Mouse (Mus musculus) kidney, embryonic 14.5 days (tissue): ENCODE data around the gene Smim12. TPM values are rescaled to one million over a fixed set of nuclear protein-coding genes. Genes with fewer than 3 reads are reported as not detected.

Experiments
- ATAC-seq: fragments of 200-750 bp; cut with Nextera tagmentation; 2 replicates; pipeline ENCODE4 v1.8.0; 2017; ENCODE audit warnings: moderate number of reproducible peaks, mild to moderate bottlenecking, moderate TSS enrichment, moderate library complexity; ENCODE audit not compliant: low FRiP score, low TSS enrichment
- H3K27ac ChIP-seq: fragments of 300-500 bp; sonication (generic); 2 replicates; pipeline ENCODE4 v1.5.1; 2014; ENCODE audit warnings: low read depth, mild to moderate bottlenecking, low read length, moderate library complexity, mixed read lengths
- H3K27me3 ChIP-seq: fragments of 300-500 bp; sonication (generic); 2 replicates; pipeline ENCODE4 v1.6.1; 2014; ENCODE audit warnings: mild to moderate bottlenecking, low read length; ENCODE audit not compliant: control insufficient read depth, insufficient read depth
- H3K36me3 ChIP-seq: fragments of 300-500 bp; sonication (generic); 2 replicates; pipeline ENCODE4 v1.6.1; 2014; ENCODE audit warnings: low read length, mixed read lengths; ENCODE audit not compliant: control insufficient read depth, insufficient read depth
- H3K4me1 ChIP-seq: fragments of 300-500 bp; sonication (generic); 2 replicates; pipeline ENCODE4 v1.6.1; 2014; ENCODE audit warnings: low read length, mixed read lengths; ENCODE audit not compliant: control insufficient read depth, insufficient read depth
- H3K4me2 ChIP-seq: fragments of 300-500 bp; sonication (generic); replicated peaks from 2 replicates; pipeline ENCODE4 v1.6.1; 2014; ENCODE audit warnings: low read depth, mild to moderate bottlenecking, low read length
- H3K4me3 ChIP-seq: fragments of 300-500 bp; sonication (generic); 2 replicates; pipeline ENCODE4 v1.5.1; 2014; ENCODE audit warnings: mild to moderate bottlenecking, low read length
- H3K9ac ChIP-seq: fragments of 300-500 bp; sonication (generic); 2 replicates; pipeline ENCODE4 v1.6.1; 2014; ENCODE audit warnings: low read depth, mild to moderate bottlenecking, low read length, moderate library complexity
- H3K9me3 ChIP-seq: fragments of 300-500 bp; sonication (generic); 2 replicates; pipeline ENCODE4 v1.6.1; 2016; ENCODE audit warnings: low read length; ENCODE audit not compliant: control insufficient read depth
- WGBS: fragments of 180-500 bp; shearing (Covaris S2); extraction: QIAGEN DNeasy Blood & Tissue Kit; methylation state at CpG from one replicate; pipeline ENCODE4 v1.1.7; 2014; 5-methylcytosine and 5-hydroxymethylcytosine counted together
- polyA plus RNA-seq: library from polyadenylated mRNA; unstranded; fragments of >200 nt; fragmentation: Nextera tagmentation; extraction: Ambion mirVana; gene quantifications from 2 replicates; pipeline ENCODE4 v1.2.1, GENCODE M21; 2014

Smim12 gene
- polyA plus RNA-seq, 1 experiment from 2014 or later, result 55.2 TPM

GRCm38 (mm10) chr4:127214510-127214909, 29.1 kb upstream of the Smim12 start:
- Histone ChIP-seq H3K27me3 (peaks cover 27% of the 10 kb centered on the region), H3K4me2 (no peak overlapping the region)
- 13% methylated on average over 28 of the region's 28 CpGs for WGBS

GRCm38 (mm10) chr4:127215103-127215502, 28.5 kb upstream of the Smim12 start:
- no peak overlapping the region for H3K4me3 ChIP-seq
- H3K4me2 ChIP-seq, result no peak overlapping the region
- WGBS, result 53% methylated on average over 11 of the region's 11 CpGs
- no peaks in the 10 kb centered on the region for H3K4me1 ChIP-seq
- no peaks in the 10 kb centered on the region for H3K36me3 ChIP-seq
- no peak for ATAC-seq
- no peak overlapping the region for H3K27ac ChIP-seq
- no peak overlapping the region for H3K9ac ChIP-seq
- peaks cover 27% of the 10 kb centered on the region for H3K27me3 ChIP-seq
- H3K9me3 ChIP-seq, result no peaks in the 10 kb centered on the region

More at GRCm38 (mm10) chr4:127214510-127214909, 29.1 kb upstream of the Smim12 start:
- ATAC-seq, result no peak
- Histone ChIP-seq H3K9ac (no peak overlapping the region), H3K4me1 (no peaks in the 10 kb centered on the region), H3K4me3 (no peak overlapping the region), H3K27ac (no peak overlapping the region), H3K9me3 (no peaks in the 10 kb centered on the region), H3K36me3 (no peaks in the 10 kb centered on the region)

- 75% methylated on average over 6 of the region's 9 CpGs for WGBS
- Histone ChIP-seq H3K9ac (no peak overlapping the region), H3K27me3 (peaks cover 27% of the 10 kb centered on the region), H3K9me3 (no peaks in the 10 kb centered on the region), H3K4me3 (no peak overlapping the region), H3K4me1 (no peaks in the 10 kb centered on the region), H3K36me3 (no peaks in the 10 kb centered on the region), H3K27ac (no peak overlapping the region), H3K4me2 (no peak overlapping the region)
- ATAC-seq, result no peak
These were observed 27.8 kb upstream of the Smim12 start for GRCm38 (mm10) chr4:127215799-127216198.

- Histone ChIP-seq H3K9me3 (no peaks in the 10 kb centered on the region), H3K4me2 (no peak overlapping the region), H3K4me3 (no peak overlapping the region), H3K9ac (no peak overlapping the region), H3K36me3 (no peaks in the 10 kb centered on the region), H3K27ac (no peak overlapping the region), H3K4me1 (no peaks in the 10 kb centered on the region), H3K27me3 (peaks cover 27% of the 10 kb centered on the region)
- 76% methylated on average over 4 of the region's 4 CpGs for WGBS
- no peak for ATAC-seq
These were observed 27.3 kb upstream of the Smim12 start for GRCm38 (mm10) chr4:127216251-127216651.

- Histone ChIP-seq H3K36me3 (no peaks in the 10 kb centered on the region), H3K4me1 (no peaks in the 10 kb centered on the region), H3K9me3 (no peaks in the 10 kb centered on the region), H3K4me2 (no peak overlapping the region), H3K9ac (no peak overlapping the region), H3K27ac (no peak overlapping the region), H3K4me3 (no peak overlapping the region), H3K27me3 (peaks cover 27% of the 10 kb centered on the region)
- 55% methylated on average over 11 of the region's 11 CpGs for WGBS
- no peak for ATAC-seq
These were observed 26.5 kb upstream of the Smim12 start for GRCm38 (mm10) chr4:127217048-127217447.

- no peaks in the 10 kb centered on the region for H3K9me3 ChIP-seq
- H3K4me1 ChIP-seq, result no peaks in the 10 kb centered on the region
- no peak overlapping the region for H3K4me3 ChIP-seq
- no peak overlapping the region for H3K4me2 ChIP-seq
- no peak overlapping the region for H3K27ac ChIP-seq
- peaks cover 49% of the 10 kb centered on the region for H3K27me3 ChIP-seq
- WGBS, result 28% methylated on average over 10 of the region's 10 CpGs
- H3K36me3 ChIP-seq, result no peaks in the 10 kb centered on the region
- ATAC-seq, result no peak
- no peak overlapping the region for H3K9ac ChIP-seq
These were observed 20.3 kb upstream of the Smim12 start for GRCm38 (mm10) chr4:127223291-127223690.

GRCm38 (mm10) chr4:127223755-127224154, 19.8 kb upstream of the Smim12 start:
- no peak overlapping the region for H3K9ac ChIP-seq
- peaks cover 49% of the 10 kb centered on the region for H3K27me3 ChIP-seq
- no peak overlapping the region for H3K27ac ChIP-seq
- ATAC-seq, result no peak
- no peak overlapping the region for H3K4me2 ChIP-seq
- no peak overlapping the region for H3K4me3 ChIP-seq
- H3K9me3 ChIP-seq, result no peaks in the 10 kb centered on the region
- no peaks in the 10 kb centered on the region for H3K36me3 ChIP-seq
- WGBS, result 50% methylated on average over 4 of the region's 4 CpGs
- H3K4me1 ChIP-seq, result no peaks in the 10 kb centered on the region

GRCm38 (mm10) chr4:127224444-127225100, 19.0 kb upstream of the Smim12 start:
- WGBS, result 13% methylated on average over 19 of the region's 19 CpGs
- no peaks in the 10 kb centered on the region for H3K9me3 ChIP-seq
- no peaks in the 10 kb centered on the region for H3K36me3 ChIP-seq
- H3K4me2 ChIP-seq, result no peak overlapping the region; the same call in 1 of the 2 replicates
- H3K4me3 ChIP-seq, result no peak overlapping the region
- peaks cover 49% of the 10 kb centered on the region for H3K27me3 ChIP-seq
- no peaks in the 10 kb centered on the region for H3K4me1 ChIP-seq
- H3K9ac ChIP-seq, result no peak overlapping the region
- ATAC-seq, result no peak
- no peak overlapping the region for H3K27ac ChIP-seq

- H3K9ac ChIP-seq, result no peak overlapping the region
- no peak overlapping the region for H3K4me3 ChIP-seq
- H3K27ac ChIP-seq, result no peak overlapping the region
- WGBS, result 45% methylated on average over 4 of the region's 4 CpGs
- no peak overlapping the region for H3K4me2 ChIP-seq
- peaks cover 49% of the 10 kb centered on the region for H3K27me3 ChIP-seq
- H3K4me1 ChIP-seq, result no peaks in the 10 kb centered on the region
- no peaks in the 10 kb centered on the region for H3K9me3 ChIP-seq
- H3K36me3 ChIP-seq, result no peaks in the 10 kb centered on the region
- no peak for ATAC-seq
These were observed 17.5 kb upstream of the Smim12 start for GRCm38 (mm10) chr4:127226067-127226466.
